Mouse (Mus musculus) embryo, embryonic 10.5 days (tissue): ENCODE measurements around the gene Eri3.
A peak's percentile ranks its signal among the peaks of the same experiment; 100 is the strongest.

Experiments
- DNase-seq: peaks from one replicate; pipeline ENCODE4 v3.0.0-alpha.2; 2015; ENCODE audit warnings: low spot score

The Eri3 gene

DNA sequence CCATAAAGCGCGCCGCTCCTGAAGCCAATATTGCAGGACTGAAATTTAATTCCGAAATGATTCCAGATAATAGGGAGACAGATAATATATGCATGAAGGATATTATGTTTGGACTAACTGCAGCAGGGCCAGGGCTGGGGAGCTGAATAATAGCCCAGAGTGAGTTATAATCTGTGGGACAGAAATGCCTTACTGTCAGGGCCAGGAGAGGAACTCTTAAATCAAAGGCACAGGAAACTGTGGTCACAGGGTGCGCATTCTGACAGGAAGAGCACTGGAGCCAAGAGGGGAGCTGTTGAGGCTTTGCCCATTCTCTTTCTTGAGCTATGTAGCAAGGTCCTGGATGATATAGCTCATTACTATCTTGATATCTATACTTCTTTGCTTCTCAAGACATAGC, 74.5 kb downstream of the Eri3 start:
- no peak for DNase-seq

GRCm38 (mm10) chr4:117628464-117628863, 78.3 kb downstream of the Eri3 start:
- no peak for DNase-seq

DNA sequence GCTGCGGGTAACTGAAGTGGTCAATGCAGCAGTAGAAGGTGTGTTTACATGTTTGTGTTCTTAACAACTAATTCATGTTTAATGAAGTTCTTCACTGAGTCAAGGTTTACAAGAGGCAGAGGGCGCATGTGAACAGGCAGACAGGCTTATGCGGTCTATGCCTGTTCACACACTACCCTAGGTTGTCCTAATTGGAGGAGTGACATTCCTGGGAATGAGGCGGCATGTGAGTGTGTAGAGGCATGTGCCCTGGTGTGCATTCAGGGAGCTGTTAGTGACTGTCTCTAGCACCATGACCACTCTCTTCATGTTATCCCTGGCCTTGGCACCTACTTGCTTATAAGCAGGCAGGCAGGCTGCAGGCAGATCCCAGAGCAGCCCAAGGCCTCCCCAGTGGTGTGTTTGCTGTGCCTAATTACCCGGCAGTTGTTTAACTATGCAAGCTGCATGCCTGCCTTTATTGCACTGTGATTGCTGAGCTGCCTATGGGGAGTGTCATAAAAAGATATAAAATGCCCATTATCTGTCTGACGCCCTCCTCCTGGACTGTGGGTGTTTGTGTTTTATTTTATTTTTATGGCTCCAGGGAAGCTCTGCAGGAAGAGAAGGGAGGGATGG, 80.0 kb downstream of the Eri3 start:
- no peak for DNase-seq

GRCm38 (mm10) chr4:117633527-117633926, 83.4 kb downstream of the Eri3 start:
- no peak for DNase-seq

GRCm38 (mm10) chr4:117634642-117635041, 84.5 kb downstream of the Eri3 start:
- no peak for DNase-seq

DNA sequence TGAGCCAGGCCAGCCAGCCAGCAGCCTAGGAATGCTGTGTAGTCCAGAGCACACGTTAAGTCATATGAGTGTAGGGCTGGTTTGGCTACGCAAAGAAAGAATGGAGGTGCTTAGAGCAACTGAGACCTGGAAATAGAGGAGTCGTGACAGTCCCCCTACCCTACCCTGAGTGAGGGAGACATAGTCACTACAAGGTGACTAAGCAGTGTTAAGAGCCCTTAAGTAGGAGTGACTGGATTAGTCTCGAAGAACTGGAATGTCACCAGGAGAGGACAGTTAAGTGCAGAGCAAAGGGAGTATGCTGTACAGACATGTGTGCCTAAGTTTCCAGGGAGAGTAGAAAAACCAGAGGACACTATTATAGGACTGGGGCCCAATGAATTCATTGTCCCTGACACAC, 86.0 kb downstream of the Eri3 start:
- no peak for DNase-seq

GRCm38 (mm10) chr4:117636891-117637613, 86.9 kb downstream of the Eri3 start:
- no peak for DNase-seq

DNA sequence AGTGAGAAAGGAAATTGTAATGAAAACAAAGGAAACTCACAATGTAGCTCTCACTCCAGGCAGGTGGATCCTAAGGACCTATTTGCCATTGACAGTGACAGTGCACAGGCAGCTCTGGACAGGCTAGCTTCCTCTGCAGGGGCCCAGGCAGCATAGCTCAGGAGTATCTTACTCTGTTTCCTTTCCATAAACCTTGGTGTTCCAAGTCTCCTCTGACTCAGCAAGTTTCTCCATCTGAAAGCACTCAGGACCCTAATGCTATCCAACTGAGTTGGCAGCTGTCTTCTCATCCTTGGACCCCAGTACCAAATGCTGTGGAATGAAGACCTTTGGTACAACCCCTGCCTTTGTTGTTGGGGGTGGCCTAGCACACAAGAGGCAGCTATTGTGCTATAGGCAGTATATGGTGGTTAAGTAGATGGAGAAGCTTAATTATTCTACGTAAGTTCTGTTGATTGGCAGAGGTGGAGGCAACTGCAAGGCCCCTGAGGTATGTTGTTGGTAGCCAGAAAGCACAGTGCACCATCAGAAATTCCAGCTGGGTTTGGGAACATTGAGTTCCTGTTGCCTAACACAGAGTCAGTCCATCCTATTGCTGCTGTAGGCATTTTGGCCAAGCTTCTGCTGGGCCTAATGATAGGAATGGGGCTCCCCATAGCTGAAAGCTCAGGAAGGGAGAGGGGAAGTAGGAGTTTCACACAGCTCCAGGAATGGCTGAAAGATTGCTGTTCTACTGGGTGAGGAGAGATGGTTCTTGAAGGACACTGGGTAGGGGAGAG, 90.9 kb downstream of the Eri3 start:
- DNase-seq = no peak

- no peak for DNase-seq
Measured at GRCm38 (mm10) chr4:117641804-117642203, 91.6 kb downstream of the Eri3 start.

DNA sequence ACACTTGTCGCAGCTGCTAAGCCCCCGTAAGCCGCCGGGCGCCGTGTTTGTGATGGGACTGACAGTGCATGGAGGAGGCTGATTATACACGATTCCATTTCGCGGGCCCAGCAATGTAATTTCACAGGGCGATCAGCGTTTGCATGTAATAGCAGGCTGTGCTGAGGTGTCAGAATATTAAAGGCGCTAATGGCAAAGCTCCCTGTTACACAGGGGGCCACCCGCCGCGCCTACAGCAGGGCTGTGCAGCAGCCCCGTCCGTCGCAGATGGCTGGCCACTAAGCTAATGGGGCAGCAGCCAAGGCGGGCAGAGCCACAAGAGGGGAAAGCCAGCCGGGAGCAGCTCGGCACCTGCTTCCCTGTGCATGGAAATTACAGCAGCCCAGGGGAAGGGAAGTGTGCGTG, 94.9 kb downstream of the Eri3 start:
- DNase-seq = no peak

DNA sequence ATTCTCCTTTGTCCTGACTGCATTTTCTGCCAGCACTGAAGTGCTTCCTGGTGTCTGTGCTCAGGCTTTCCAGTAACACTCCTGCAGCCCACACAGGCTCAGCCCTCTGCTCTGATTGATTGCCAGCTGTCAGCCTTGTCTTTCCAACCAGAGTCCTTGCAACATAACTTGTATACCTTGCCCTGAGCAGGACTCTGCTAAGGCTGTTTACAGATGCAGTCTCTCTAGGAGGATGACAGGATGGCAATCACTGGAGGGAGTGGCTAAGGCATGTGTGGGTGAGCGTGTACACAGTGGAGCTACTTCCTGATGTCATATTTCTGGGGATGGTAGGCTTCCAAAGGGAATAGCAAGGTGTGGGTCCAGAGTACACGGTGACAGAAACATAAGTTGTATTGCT, 95.7 kb downstream of the Eri3 start:
- no peak for DNase-seq

DNA sequence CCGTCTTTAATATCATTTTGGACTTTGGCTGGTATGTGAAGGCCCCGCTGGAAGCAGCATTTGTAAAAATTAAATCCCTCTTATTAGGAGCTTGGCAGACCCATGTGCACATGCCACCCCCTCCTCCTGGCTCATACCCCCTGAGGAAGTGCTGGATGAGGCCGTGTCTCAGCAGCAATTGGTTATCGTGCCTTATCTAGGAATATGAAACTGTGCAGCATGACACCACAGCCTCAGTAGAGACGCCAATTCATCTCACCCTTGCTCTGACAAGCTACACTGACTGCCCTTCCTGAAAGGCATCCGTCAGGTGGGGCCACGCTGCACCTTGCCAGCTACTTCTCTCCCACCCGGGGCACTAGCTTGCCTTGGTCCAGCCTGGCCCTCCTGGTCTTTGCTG, 96.3 kb downstream of the Eri3 start:
- no peak for DNase-seq

GRCm38 (mm10) chr4:117646926-117647755, 97.0 kb downstream of the Eri3 start:
- no peak for DNase-seq

DNA sequence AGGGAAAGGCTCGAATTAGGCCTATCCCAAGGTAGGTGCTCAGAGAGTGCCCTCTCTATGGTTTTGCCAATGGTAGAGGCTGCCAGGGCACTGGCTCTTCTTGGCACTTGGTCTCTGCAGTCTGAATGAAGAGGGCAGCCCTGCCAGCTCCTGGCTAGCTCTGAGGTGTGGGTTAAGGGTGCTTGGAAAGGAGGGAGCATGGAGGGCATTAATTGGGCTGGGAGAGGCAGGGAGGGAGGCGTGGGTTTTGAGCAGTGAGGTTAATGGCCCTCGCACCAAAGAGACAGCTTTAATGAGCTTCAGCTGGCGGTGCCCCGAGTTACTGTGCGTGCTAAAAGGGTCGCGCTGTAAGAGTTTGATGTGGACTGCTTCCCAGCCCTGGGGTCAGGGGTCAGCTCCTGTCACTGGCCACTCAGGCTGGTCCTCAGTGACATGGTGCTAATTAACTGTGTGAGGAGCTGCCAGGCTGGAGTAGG, 101.5 kb downstream of the Eri3 start:
- DNase-seq = peak; percentile 70

DNA sequence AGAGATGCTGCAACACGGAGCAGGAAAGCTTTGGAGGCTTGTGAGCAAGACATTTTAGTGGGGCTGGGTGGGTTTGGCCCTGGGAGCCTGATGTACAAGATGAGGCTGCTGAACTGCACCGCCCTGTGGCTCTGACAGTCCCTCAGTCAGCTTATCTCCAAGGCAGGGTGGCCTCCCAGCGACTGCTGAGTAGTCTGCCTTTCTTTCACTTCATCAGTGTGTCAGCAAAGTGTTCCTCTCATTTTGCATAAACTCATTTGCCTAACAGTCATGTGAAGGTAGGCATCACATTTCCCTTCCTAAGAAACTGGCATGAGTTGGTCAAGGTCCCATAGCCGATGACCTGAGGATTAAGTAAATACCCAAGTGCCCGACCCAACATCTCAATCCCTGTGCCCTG, 102.6 kb downstream of the Eri3 start:
- no peak for DNase-seq

GRCm38 (mm10) chr4:117654016-117654702, 104.0 kb downstream of the Eri3 start:
- DNase-seq = peak; percentile 49

- no peak for DNase-seq
Measured at GRCm38 (mm10) chr4:117654703-117655499, 104.7 kb downstream of the Eri3 start.

GRCm38 (mm10) chr4:117655500-117655863, 105.3 kb downstream of the Eri3 start:
- peak; percentile 71 for DNase-seq

GRCm38 (mm10) chr4:117656961-117657360, 106.8 kb downstream of the Eri3 start:
- peak; percentile 74 for DNase-seq

DNA sequence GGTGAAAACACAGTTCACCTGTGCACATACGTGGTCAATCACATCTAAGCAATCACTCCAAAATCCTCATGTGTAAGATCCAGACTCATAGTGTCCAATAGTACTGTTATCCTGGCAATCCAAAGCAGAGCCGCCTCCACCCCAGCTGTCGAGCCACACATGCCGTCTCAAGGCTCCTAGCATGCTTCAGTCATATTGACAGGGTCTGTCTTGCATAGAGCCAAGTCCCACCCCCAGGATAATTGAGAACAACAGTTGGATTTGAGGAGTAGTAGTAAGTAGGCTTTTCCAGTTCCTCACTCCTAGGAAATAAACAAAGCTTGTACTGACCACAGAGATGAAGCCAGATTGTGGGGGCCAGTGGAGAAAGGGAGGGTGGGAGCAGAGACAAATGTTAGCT, 107.5 kb downstream of the Eri3 start:
- no peak for DNase-seq
